Mouse (Mus musculus) urinary bladder, postnatal 10 days (tissue): Measurements from ENCODE around the gene Serpinb6b.
"Not testable (repeated sequence)": the region's sequence is repeated elsewhere in the genome, so short reads cannot be mapped to it uniquely, and the experiment has no call there.

ENCODE experiments used
- DNase-seq: peaks from one replicate; pipeline ENCODE4 v3.0.0; 2022; ENCODE audit warnings: low spot score

Serpinb6b gene

GRCm38 (mm10) chr13:32964989-32965811, at the start of gene Serpinb6b:
Serpinb6b (plus strand) TSS chr13:32965209.
- no peak for DNase-seq

DNA sequence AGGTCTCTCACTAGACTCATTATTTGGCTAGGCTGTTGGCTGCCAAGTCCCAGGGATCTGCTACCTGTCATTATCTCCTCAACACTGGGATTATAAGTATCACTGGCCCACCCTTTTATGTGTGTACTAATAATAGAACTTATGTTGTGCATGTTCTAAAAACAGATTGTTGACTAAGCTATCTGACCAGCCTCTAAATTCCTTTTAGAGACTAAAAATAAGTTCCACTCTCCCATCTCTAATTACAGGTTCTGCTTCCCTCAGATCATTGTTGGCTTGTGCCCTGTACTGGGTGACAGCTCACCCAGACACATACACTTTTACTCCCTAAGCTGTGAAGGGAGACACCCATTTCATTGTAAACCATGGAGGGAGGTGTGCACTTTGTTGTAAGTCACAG, 42.4 kb upstream of the Serpinb6b start:
- no peak for DNase-seq

DNA sequence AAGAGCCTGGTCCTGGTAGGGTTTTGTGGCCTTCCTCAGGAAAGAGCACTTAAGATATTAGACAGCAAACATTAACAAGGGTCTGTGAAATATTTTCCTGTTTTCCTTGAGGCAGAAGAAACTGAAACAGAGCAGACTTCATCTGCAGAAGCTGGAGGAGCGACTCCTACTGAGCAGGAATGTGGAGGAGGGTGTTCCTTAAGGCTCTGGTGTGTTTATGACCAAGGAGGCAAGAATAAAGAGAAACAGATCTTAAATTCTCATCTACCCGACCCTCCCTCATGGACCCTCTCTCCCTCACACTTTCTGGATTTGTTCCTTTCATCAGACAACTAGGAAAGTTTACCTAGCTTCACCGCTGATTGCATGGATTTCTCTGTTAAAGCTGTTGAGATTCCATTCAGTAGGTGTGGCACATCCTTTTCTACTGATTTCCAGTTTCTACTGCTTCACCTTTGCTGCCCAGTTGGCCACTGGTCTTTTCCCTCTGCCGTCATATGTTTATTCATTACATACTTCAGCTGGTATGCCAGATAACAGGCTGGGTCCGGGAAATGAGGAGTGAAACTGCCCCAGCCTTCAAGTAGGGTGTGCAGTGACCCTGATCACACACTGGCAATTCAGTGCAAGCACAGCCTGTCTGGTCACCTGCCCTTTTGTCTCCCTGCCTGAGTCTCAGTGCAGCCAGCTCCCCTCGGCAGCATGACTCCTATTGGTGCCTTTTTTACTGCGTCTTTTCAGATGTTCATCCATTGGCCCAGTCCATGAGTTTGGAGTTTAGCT, 40.2 kb upstream of the Serpinb6b start:
- no peak for DNase-seq

DNA sequence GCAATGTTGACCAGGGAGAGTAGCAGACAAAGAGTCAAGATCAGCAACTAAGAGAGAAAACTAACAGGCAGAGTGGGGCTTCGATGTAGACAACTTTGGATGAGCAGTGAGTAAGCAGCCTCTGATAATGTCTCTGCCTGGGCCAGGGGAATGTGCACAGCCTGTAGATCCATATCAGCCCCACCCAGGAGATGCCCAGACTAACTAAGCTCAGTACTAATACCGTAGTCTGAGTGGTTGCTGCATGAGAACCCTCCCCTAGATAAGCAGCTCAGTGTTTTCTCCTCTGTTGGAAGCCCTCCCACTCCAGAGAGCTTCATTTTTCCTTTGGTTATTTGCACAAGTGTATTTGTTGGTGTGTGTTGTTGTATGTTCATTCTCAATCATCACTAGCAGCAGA, 38.3 kb upstream of the Serpinb6b start:
- DNase-seq, result no peak

DNA sequence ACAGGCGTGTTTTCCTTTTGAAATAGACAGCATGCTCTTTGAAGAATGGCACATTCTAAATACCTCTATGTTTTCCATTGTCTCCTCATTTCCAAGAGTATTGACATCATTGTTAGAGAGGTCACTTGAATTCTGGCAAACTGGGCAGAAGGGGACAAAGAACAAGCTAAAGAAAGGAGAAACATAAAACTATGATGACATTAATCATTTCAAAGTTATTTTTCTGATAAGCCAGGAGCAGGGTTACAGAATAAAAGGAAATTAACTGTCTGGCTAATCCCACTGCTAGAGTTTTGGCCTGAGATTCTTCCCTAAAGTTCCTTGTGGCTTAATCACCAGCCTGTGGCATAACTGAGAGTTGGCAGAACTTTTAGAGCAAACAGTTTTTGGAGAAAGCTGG, 37.8 kb upstream of the Serpinb6b start:
- DNase-seq, result no peak

- DNase-seq, result no peak
These were observed 35.8 kb upstream of the Serpinb6b start for GRCm38 (mm10) chr13:32929107-32929750.

GRCm38 (mm10) chr13:32934706-32935381, 30.2 kb upstream of the Serpinb6b start:
- no peak for DNase-seq

- not testable (repeated sequence) for DNase-seq
These were observed 26.7 kb upstream of the Serpinb6b start for GRCm38 (mm10) chr13:32938275-32938674.

- not testable (repeated sequence) for DNase-seq
These were observed 25.8 kb upstream of the Serpinb6b start for GRCm38 (mm10) chr13:32939191-32939590.

- no peak for DNase-seq
These were observed 8.5 kb upstream of the Serpinb6b start for GRCm38 (mm10) chr13:32956537-32956936.

DNA sequence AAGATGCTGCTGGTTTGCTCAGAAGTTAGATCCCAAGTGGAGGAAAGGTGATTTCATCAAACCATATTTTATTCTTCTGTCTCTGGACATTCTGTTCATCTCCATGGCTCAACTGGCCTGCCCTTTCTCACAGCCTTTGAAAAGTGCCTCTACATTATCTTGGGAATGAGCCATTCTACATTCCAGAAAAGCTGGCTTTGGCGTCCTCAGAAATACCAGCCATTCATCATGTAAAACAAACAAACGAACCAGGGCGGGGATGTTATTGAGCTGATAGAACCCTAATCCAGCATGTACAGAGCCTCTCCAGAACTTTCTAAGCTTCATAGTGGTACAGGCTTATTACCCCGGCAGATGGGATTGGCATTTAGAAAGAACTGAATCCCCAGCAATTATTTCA, 7.1 kb upstream of the Serpinb6b start:
- no peak for DNase-seq

DNA sequence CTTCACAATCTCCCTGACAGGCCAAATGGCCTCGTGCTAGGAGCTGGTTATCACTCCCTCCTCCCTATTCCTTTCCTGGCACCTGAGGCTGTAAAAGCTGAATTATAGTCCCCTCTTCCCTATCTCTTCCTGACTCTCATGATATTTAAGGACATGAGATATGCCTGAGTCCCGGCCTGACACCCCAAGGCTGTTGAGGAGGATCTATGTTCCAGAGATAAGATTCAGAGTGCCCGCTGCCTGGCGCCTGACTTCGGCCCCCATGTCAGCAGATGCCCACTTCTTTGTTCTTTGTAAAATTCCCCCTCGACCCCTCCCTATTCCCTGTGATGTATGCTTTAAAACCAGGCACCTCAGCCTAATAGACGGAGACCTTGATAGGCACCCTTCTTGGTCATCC, 6.5 kb upstream of the Serpinb6b start:
- DNase-seq, result not testable (repeated sequence)

- DNase-seq, result no peak
These were observed 837 bp upstream of the Serpinb6b start for GRCm38 (mm10) chr13:32963990-32964753.

DNA sequence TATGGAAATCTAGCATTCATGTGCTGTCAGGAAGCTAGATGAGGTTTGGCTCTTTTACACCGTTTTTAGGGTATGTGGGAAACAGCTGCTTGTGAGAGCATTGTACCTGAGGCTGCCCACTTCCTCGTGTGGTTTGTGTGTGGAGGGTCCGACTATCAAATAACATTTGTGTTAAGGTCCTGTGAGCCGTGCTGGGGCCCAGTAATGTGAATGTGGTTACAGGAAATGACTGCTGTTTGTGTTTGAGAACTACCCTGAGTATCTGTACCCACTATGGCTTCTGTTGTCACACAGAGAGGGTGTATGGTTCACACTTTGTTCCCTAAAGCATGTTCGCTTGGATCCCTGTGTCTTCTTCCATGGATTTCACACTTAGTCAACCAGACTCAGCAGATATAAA, 1.1 kb downstream of the Serpinb6b start:
- DNase-seq, result no peak

GRCm38 (mm10) chr13:32967233-32967632, 2.2 kb downstream of the Serpinb6b start:
- no peak for DNase-seq

- no peak for DNase-seq
These were observed 3.5 kb downstream of the Serpinb6b start for GRCm38 (mm10) chr13:32968353-32968984.

- DNase-seq, result no peak
These were observed 4.1 kb downstream of the Serpinb6b start for GRCm38 (mm10) chr13:32968996-32969640.

DNA sequence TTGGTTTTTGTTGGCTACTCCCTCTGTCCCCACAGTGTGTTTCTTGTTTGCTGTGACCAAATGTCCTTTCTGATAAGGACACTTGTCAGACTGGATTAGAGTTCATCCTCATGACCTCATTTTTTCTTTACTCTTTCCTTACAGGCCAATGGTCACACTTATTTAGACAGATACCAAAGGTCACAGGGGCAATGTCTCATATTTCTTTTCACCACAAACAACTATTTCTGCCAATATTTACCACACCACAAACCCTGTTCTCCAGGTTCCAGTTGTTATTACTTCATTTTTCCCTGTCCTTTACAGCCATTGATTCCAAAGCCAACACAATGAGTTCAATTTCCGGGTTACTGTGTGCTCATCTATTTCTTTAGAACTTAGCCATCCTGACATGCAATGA, 4.6 kb downstream of the Serpinb6b start:
- DNase-seq, result no peak

DNA sequence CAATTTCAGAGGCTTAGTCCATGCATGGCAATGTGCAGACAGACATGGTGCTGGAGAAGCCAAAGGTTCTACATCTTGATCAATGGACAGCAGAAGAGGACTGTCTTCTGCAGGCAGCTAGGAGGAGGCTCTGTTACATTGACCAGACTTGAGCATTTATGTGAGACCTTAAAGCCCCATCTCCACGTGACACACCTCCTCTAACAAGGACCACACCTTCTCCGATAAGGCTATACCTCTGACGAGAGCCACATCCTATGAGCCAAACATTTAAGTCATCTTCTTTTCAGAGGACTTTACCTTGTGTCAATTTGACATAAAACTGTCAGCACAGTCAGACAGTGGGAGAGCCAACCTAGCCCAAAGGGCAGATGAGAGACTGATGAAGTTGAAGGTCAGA, 5.8 kb downstream of the Serpinb6b start:
- DNase-seq, result no peak

DNA sequence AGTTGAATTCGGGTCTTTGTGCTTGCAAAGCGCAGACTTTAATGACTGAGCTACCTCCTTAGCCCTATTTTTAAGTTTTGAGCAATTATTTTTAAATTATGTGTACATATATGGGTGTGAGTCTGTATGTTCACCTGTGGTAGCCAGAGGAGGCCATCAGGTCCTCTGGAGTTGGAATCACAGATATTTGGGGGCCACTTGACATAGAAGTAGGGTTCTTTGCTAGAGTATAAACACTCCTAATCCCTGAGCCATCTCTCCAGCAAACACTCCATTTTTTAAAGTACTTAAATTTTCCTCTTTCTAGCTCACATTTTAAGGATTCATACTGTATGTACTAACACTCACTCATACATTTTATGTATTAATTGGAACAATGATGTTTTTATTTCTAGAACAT, 9.3 kb downstream of the Serpinb6b start:
- DNase-seq, result no peak
